Comparison of ENCODE assay signal across 10 mouse cellular contexts in the genomic region with DNA sequence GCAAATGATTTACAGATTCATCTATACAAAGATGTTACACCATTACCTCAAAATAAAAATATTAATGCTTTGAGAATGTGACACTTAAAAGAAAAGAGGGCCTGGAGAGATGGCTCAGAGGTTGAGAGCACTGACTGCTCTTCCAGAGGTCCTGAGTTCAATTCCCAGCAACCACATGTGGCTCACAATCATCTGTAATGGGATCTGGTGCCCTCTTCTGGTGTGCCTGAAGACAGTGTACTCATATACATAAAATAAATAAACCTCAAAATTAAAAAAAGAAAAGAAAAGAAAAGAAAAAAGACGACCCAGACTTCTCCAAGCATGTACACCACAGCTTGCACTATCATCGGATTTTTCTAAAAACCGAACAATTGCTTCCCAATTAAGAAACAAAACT. TPM values are rescaled to one million over a fixed set of nuclear protein-coding genes. Genes with fewer than 3 reads are reported as not detected.
A peak's percentile ranks its signal among the peaks of the same experiment; 100 is the strongest.
DNase-seq lines count a peak whose midpoint lies in the region; ATAC-seq and TF ChIP-seq lines count a peak whose summit lies in the region.
"Had no signal": no experiment of that assay in that cellular context is flagged by ENCODE, and none has a peak within 500 bp of the region (broad histone marks: within the 10 kb centered on the region; RNA-seq: fewer than 3 reads in every experiment).

No protein-coding gene starts in this region.

- H3K4me1 ChIP-seq in embryonic fibroblast, embryonic 13.5 days (ENCODE audit: control insufficient read depth, insufficient read depth, low read length) = peaks cover 3% of the 10 kb centered on the region; the same call in 1 of the 2 replicates
- no peaks in the 10 kb centered on the region for H3K4me1 ChIP-seq in limb, embryonic 11.5 days (ENCODE audit: control insufficient read depth, insufficient read depth, low read length)
- H3K4me1 ChIP-seq in neural tube, embryonic 14.5 days (ENCODE audit: control insufficient read depth, insufficient read depth, low read length) = peaks cover 5% of the 10 kb centered on the region; the same call in 1 of the 2 replicates

- 49% methylated on average over 3 of the region's 3 CpGs for WGBS in limb, embryonic 11.5 days
- 57% methylated on average over 3 of the region's 3 CpGs for WGBS in neural tube, embryonic 14.5 days

- no peaks in the 10 kb centered on the region for H3K27me3 ChIP-seq in limb, embryonic 11.5 days (ENCODE audit: control insufficient read depth, insufficient read depth, low read length)
- no peaks in the 10 kb centered on the region; the same call in 1 of the 2 replicates for H3K27me3 ChIP-seq in neural tube, embryonic 14.5 days (ENCODE audit: control insufficient read depth, insufficient read depth, low read length)

- TF ChIP-seq CTCF in left cerebral cortex, adult 2 months (IDR thresholded peaks at IDR 0.05) = peak; percentile 4
- no peak for TF ChIP-seq CTCF in embryonic fibroblast, embryonic 13.5 days (IDR thresholded peaks at IDR 0.05; ENCODE audit: borderline replicate concordance, insufficient read depth, low read length)

- intact Hi-C loops in left cerebral cortex, adult 2 months (cut with DNase I) = loop anchor here (2.0 kb wide), 2 partner anchors 75 to 295 kb away; a partner anchor contains a TSS
- intact Hi-C loops in left cerebral cortex, postnatal 10 days (cut with DNase I) = no loop called here
- intact Hi-C loops in left cerebral cortex, postnatal 4 days (cut with DNase I) = no loop called here

- no peak overlapping the region for H3K27ac ChIP-seq in left cerebral cortex, adult 2 months
- H3K27ac ChIP-seq in embryonic fibroblast, embryonic 13.5 days (ENCODE audit: insufficient read depth, low read length) = no peak overlapping the region
- H3K27ac ChIP-seq in limb, embryonic 11.5 days (replicated peaks; ENCODE audit: low read depth, low read length) = no peak overlapping the region
- no peak overlapping the region for H3K27ac ChIP-seq in neural tube, embryonic 14.5 days (ENCODE audit: low read depth, low read length)

- H3K4me3 ChIP-seq in left cerebral cortex, adult 2 months = peak overlapping the region; percentile 99
- H3K4me3 ChIP-seq in embryonic fibroblast, embryonic 13.5 days (ENCODE audit: insufficient read depth, low read length) = peak overlapping the region; percentile 23; the same call in 1 of the 2 replicates
- peak overlapping the region; percentile 71 for H3K4me3 ChIP-seq in limb, embryonic 11.5 days (ENCODE audit: low read depth, low read length)
- peak overlapping the region; percentile 99 for H3K4me3 ChIP-seq in neural tube, embryonic 14.5 days (ENCODE audit: low read depth, low read length)

- H3K36me3 ChIP-seq in limb, embryonic 11.5 days (ENCODE audit: control insufficient read depth, insufficient read depth, low read length) = no peaks in the 10 kb centered on the region
- H3K36me3 ChIP-seq in neural tube, embryonic 14.5 days (ENCODE audit: control insufficient read depth, insufficient read depth, low read length) = no peaks in the 10 kb centered on the region

- no peaks in the 10 kb centered on the region for H3K9me3 ChIP-seq in limb, embryonic 11.5 days (ENCODE audit: control insufficient read depth, low read length)
- H3K9me3 ChIP-seq in neural tube, embryonic 14.5 days (ENCODE audit: control insufficient read depth, low read length) = no peaks in the 10 kb centered on the region

- TF ChIP-seq POLR2A in embryonic fibroblast, embryonic 13.5 days (IDR thresholded peaks at IDR 0.05; ENCODE audit: low read depth, low read length) = no peak

- no peak overlapping the region for H3K9ac ChIP-seq in limb, embryonic 11.5 days (ENCODE audit: low read length)
- H3K9ac ChIP-seq in neural tube, embryonic 14.5 days (replicated peaks; ENCODE audit: low read depth, low read length) = no peak overlapping the region

- no peak for ATAC-seq in limb, embryonic 11.5 days (ENCODE audit: insufficient number of reproducible peaks, low FRiP score, low TSS enrichment, low read depth)
- ATAC-seq in neural tube, embryonic 14.5 days (ENCODE audit: low read depth) = no peak

- DNase-seq in left cerebral cortex, adult 2 months (ENCODE audit: extremely low spot score in 1 of 2, low spot score in 2 of 2) = no peak
- no peak for DNase-seq in left cerebral cortex, adult 11 months (ENCODE audit: low spot score)
- DNase-seq in limb, embryonic 11.5 days (ENCODE audit: low spot score) = peak; percentile 8
- no peak for DNase-seq in left cerebral cortex, postnatal 10 days (ENCODE audit: extremely low spot score in 1 of 2, low spot score in 2 of 2)
- DNase-seq in left cerebral cortex, postnatal 4 days = no peak
- no peak for DNase-seq in ovary, adult 18-20 months (ENCODE audit: low spot score)
- DNase-seq: cerebellum, adult 2 months; kidney, adult 9 months had no signal

- peak overlapping the region; percentile 58 for H3K4me2 ChIP-seq in limb, embryonic 11.5 days (ENCODE audit: low read depth, severe bottlenecking)
- peak overlapping the region; percentile 80 for H3K4me2 ChIP-seq in neural tube, embryonic 14.5 days (ENCODE audit: low read depth, low read length)

RNA-seq across cellular contexts. Expression of a gene that starts 1.2 kb away (rescaled TPM):
- 10 to 100 TPM; 23.0 to 27.1 TPM for total RNA-seq in left cerebral cortex, adult 2 months (2021)
- polyA plus RNA-seq in embryonic fibroblast, embryonic 13.5 days (2011; ENCODE audit: insufficient read length, low read depth, missing spikeins) = 49.5 and 54.1 TPM in 2 replicates
- 35.4 and 38.7 TPM in 2 replicates for polyA plus RNA-seq in limb, embryonic 11.5 days (2014; fragmentation: Nextera tagmentation; extraction: Ambion mirVana)
- polyA plus RNA-seq in neural tube, embryonic 14.5 days (2014; fragmentation: Nextera tagmentation; extraction: Ambion mirVana) = 30.7 and 33.4 TPM in 2 replicates
- 10 to 100 TPM; 25.1 to 26.7 TPM for total RNA-seq in left cerebral cortex, postnatal 10 days (2021)
- 10 to 100 TPM; 25.1 to 25.8 TPM for total RNA-seq in left cerebral cortex, postnatal 4 days (2021)

RNA-seq across cellular contexts. Expression of a gene that starts 1.2 kb away (rescaled TPM):
- total RNA-seq in left cerebral cortex, adult 2 months (2021) = 100 to 1,000 TPM in 1 of 2 experiments, 10 to 100 TPM in 1; 99.4 to 107 TPM
- 196 and 233 TPM in 2 replicates for polyA plus RNA-seq in embryonic fibroblast, embryonic 13.5 days (2011; ENCODE audit: insufficient read length, low read depth, missing spikeins)
- polyA plus RNA-seq in limb, embryonic 11.5 days (2014; fragmentation: Nextera tagmentation; extraction: Ambion mirVana) = 106 and 111 TPM in 2 replicates
- polyA plus RNA-seq in neural tube, embryonic 14.5 days (2014; fragmentation: Nextera tagmentation; extraction: Ambion mirVana) = 71.4 and 79.2 TPM in 2 replicates
- 100 to 1,000 TPM; 102 to 114 TPM for total RNA-seq in left cerebral cortex, postnatal 10 days (2021)
- total RNA-seq in left cerebral cortex, postnatal 4 days (2021) = 100 to 1,000 TPM in 1 of 2 experiments, 10 to 100 TPM in 1; 99.0 to 102 TPM

Comparison
In these comparisons a context has a peak if more than half of its experiments do, and no peak if none do; other contexts are left out.
1. H3K4me3 ChIP-seq: peak in every context shown above with its lines; median percentile 99 in left cerebral cortex, adult 2 months; 99 in neural tube, embryonic 14.5 days; 71 in limb, embryonic 11.5 days; 23 in embryonic fibroblast, embryonic 13.5 days.